Mouse (Mus musculus) ES-E14 (cell line): Measurements from ENCODE around the gene Ccdc146. TPM values are rescaled to one million over a fixed set of nuclear protein-coding genes. Genes with fewer than 3 reads are reported as not detected.

Source experiments
- DNase-seq: peaks from one replicate; pipeline ENCODE4 v3.0.0-alpha.2; 2013; ENCODE audit warnings: low read depth, low spot score
- H3K27ac ChIP-seq: 2 replicates; pipeline ENCODE4 v1.5.1; 2012; ENCODE audit warnings: low read depth, mild to moderate bottlenecking, low read length, moderate library complexity, mixed read lengths; ENCODE audit not compliant: poor library complexity, insufficient read depth, severe bottlenecking
- H3K36me3 ChIP-seq: 2 replicates; pipeline ENCODE4 v1.6.1; 2012; ENCODE audit warnings: mild to moderate bottlenecking, low read length, moderate library complexity, mixed read lengths; ENCODE audit not compliant: control insufficient read depth, poor library complexity, insufficient read depth, severe bottlenecking
- H3K4me1 ChIP-seq, 2 experiments: fragments of 150-350 bp in 1 of 2; sonication (generic) in 1 of 2; 2 replicates each; pipeline ENCODE4 v1.6.1; 2012; ENCODE audit warnings: low read length in 2 of 2, mild to moderate bottlenecking in 1 of 2, mixed read lengths in 1 of 2; ENCODE audit not compliant: control insufficient read depth in 2 of 2, insufficient read depth in 2 of 2, poor library complexity in 1 of 2
- H3K4me3 ChIP-seq, 2 experiments: fragments of 150-350 bp in 1 of 2; sonication (generic) in 1 of 2; 2 replicates each; pipeline ENCODE4 v1.5.1; 2012; ENCODE audit warnings: low read length in 2 of 2, low read depth in 1 of 2, mild to moderate bottlenecking in 1 of 2, mixed read lengths in 1 of 2; ENCODE audit not compliant: insufficient read depth in 1 of 2, poor library complexity in 1 of 2, severe bottlenecking in 1 of 2
- H3K9ac ChIP-seq: 2 replicates; pipeline ENCODE4 v1.6.1; 2012; ENCODE audit warnings: low read depth, mild to moderate bottlenecking, low read length, mixed read lengths; ENCODE audit not compliant: poor library complexity, insufficient read depth, severe bottlenecking
- H3K9me3 ChIP-seq: fragments of 150-350 bp; sonication (generic); 2 replicates; pipeline ENCODE4 v1.6.1; 2012; ENCODE audit warnings: low read depth, mild to moderate bottlenecking, low read length; ENCODE audit not compliant: control insufficient read depth, insufficient read depth
- CHD2 ChIP-seq: IDR thresholded peaks from 2 replicates; pipeline ENCODE4 v1.6.1; 2014; ENCODE audit warnings: mild to moderate bottlenecking, low read depth, low read length, inconsistent platforms
- HCFC1 ChIP-seq: IDR thresholded peaks from 2 replicates; pipeline ENCODE4 v1.6.1; 2012; ENCODE audit warnings: low read length, inconsistent platforms, borderline replicate concordance; ENCODE audit not compliant: insufficient read depth
- MAFK ChIP-seq: IDR thresholded peaks from 2 replicates; pipeline ENCODE4 v1.6.1; 2014; ENCODE audit warnings: mild to moderate bottlenecking, low read depth, low read length, inconsistent platforms; ENCODE audit not compliant: insufficient read depth
- ZC3H11A ChIP-seq: IDR thresholded peaks from 2 replicates; pipeline ENCODE4 v1.6.1; 2012; ENCODE audit warnings: low read depth, mild to moderate bottlenecking, inconsistent platforms, low read length, borderline replicate concordance
- ZNF384 ChIP-seq: IDR thresholded peaks from 2 replicates; pipeline ENCODE4 v1.6.1; 2012; ENCODE audit warnings: low read depth, low read length, inconsistent platforms
- in situ Hi-C, 2 experiments: fragments of 600-800 bp; cut with MboI; formaldehyde crosslinking; loops; one replicate each; pipeline ENCODE4 v1.15.1; 2025; ENCODE audit warnings: low sequenced_read_pairs in 2 of 2, inconsistent platforms in 1 of 2; ENCODE audit not compliant: unreplicated experiment in 2 of 2
- total RNA-seq: library from RNA; depleted of rRNA; stranded (reverse); fragments of 300-350 nt; gene quantifications from 2 replicates; pipeline ENCODE4 v1.2.3, GENCODE M21; 2012

Gene Ccdc146
- total RNA-seq, 1 experiment: not detected

DNA sequence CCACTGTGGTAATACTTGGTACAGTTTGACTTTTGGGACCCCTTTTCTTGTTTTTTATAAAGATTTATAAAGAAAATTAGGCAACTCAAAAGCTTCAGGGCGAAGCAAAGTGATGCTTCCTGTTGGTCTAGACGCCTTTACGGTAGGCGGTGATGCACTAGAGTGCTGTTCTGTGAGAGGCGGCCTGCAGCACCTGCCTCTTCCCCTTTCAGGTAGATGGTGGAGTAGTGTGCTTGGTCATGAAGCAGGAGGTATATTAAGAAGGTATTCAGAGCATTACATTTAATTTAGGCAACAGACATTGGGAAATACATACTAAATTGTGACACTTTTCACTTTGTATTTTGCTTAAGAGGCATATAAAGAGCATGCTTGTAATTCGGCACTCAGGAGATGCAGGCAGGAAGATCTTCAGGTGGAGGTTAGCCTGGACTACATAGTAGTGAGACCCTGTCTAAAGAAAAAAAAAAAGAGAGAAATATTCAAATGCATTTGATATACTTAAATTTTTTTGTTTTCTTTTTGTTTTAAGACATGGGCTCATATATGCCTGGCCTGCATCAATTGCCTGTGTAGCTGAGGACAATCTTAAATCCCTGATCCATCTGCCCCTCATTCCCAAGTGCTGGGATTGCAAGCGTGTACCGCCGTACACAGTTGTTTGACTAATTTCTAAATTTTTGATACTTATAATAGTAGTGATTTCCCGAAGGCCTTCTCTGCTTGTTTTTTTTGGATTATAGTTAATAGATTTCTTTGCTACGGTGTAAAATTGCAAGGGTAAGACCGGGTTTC is 169.5 kb downstream of the Ccdc146 start:
- Histone ChIP-seq H3K4me1 (peaks cover 0 to 6% of the 10 kb centered on the region in 2 experiments; a peak in 1 of 4 replicates), H3K36me3 (no peaks in the 10 kb centered on the region), H3K9me3 (no peaks in the 10 kb centered on the region), H3K27ac (no peak overlapping the region), H3K4me3 (no peak overlapping the region), H3K9ac (no peak overlapping the region)
- in situ Hi-C loops: no loop called here
- DNase-seq: no peak
- no peak for TF ChIP-seq MAFK
- TF ChIP-seq ZNF384: no peak
- TF ChIP-seq HCFC1: no peak
- TF ChIP-seq CHD2: no peak
- no peak for TF ChIP-seq ZC3H11A

DNA sequence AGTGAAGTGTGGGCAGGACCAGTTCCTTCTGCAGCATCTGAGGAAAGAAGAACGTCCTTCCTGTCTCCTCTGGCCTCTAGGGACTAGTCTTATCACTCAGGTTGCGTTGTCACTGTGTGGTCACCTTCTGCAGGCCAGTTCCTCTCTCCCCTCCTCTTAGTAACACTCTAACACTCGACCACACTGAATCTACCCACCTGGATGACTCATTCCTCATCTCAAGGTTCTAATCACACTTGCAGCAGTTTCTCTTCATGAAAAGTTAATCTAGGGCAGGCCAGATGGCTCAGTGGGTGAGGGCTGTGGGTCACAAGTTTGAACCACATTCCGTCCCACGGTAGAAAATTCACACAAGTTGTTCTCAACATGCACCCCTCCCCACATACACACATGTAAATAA is 175.6 kb downstream of the Ccdc146 start:
- TF ChIP-seq ZNF384: no peak
- TF ChIP-seq HCFC1: no peak
- TF ChIP-seq ZC3H11A: no peak
- no peak for TF ChIP-seq MAFK
- no peak for TF ChIP-seq CHD2
- in situ Hi-C loops: no loop called here
- no peaks in the 10 kb centered on the region for H3K9me3 ChIP-seq
- H3K36me3 ChIP-seq: no peaks in the 10 kb centered on the region
- no peak overlapping the region for H3K9ac ChIP-seq
- DNase-seq: no peak
- H3K4me1 ChIP-seq: peaks cover 0 to 3% of the 10 kb centered on the region in 2 experiments; a peak in 2 of 4 replicates
- no peak overlapping the region for H3K4me3 ChIP-seq
- no peak overlapping the region for H3K27ac ChIP-seq

DNA sequence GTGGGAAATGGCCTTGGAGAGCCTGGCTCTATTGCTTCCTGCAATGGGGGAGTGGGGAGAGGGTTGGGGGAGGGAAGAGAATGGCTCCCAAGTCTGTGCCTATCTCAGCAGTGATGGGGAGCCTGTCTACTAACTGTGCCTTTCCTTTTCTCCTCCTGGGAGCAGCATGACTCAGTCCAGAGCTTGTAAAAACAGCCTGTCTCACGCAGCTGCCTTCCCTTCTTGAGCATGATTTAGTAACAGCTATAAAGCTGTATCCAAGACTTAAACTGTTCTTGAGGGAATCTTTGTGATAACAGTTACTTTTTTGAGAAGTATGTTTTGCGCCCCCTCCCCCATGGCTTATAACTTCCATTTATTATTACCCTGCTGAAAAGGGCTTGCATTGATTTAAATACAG is 176.6 kb downstream of the Ccdc146 start:
- H3K27ac ChIP-seq: no peak overlapping the region
- in situ Hi-C loops: no loop called here
- H3K36me3 ChIP-seq: no peaks in the 10 kb centered on the region
- H3K4me3 ChIP-seq: no peak overlapping the region
- TF ChIP-seq ZC3H11A: no peak
- TF ChIP-seq HCFC1: no peak
- no peak for TF ChIP-seq CHD2
- no peak for TF ChIP-seq MAFK
- no peak for TF ChIP-seq ZNF384
- no peaks in the 10 kb centered on the region for H3K9me3 ChIP-seq
- no peak for DNase-seq
- H3K9ac ChIP-seq: no peak overlapping the region
- H3K4me1 ChIP-seq: peaks cover 0 to 3% of the 10 kb centered on the region in 2 experiments; a peak in 2 of 4 replicates

DNA sequence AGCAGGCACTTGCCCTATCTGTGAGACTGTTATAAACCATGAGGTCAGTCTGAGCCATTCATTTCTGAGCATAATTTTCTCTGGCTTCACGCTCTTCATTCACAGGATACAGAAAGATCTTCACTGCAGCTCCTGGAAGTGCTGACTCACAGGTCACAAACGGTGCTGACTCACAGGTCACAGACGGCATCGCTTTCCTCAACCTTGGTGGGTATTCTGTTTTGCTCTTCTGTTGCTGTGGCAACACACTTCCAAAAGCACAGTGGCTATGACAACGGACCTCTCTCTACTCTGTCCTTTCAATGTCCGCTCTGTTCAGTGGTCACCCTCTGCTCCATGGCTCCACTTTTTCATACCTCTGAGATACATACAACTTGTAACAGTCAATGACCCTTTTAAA is 177.7 kb downstream of the Ccdc146 start:
- Histone ChIP-seq H3K27ac (no peak overlapping the region), H3K4me1 (peaks cover 0 to 3% of the 10 kb centered on the region in 2 experiments; a peak in 2 of 4 replicates), H3K4me3 (no peak overlapping the region), H3K9ac (no peak overlapping the region), H3K36me3 (no peaks in the 10 kb centered on the region), H3K9me3 (no peaks in the 10 kb centered on the region)
- in situ Hi-C loops: no loop called here
- TF ChIP-seq ZNF384: no peak
- TF ChIP-seq ZC3H11A: no peak
- peak; percentile 47; the same call in 1 of the 2 replicates for TF ChIP-seq MAFK
- DNase-seq: no peak
